Mouse (Mus musculus): ENCODE measurements around the gene Olfr1410. TPM values are rescaled to one million over a fixed set of nuclear protein-coding genes. Genes with fewer than 3 reads are reported as not detected.

Gene Olfr1410
- polyA plus RNA-seq, 1 experiment from 2014 or later, result not detected

DNA sequence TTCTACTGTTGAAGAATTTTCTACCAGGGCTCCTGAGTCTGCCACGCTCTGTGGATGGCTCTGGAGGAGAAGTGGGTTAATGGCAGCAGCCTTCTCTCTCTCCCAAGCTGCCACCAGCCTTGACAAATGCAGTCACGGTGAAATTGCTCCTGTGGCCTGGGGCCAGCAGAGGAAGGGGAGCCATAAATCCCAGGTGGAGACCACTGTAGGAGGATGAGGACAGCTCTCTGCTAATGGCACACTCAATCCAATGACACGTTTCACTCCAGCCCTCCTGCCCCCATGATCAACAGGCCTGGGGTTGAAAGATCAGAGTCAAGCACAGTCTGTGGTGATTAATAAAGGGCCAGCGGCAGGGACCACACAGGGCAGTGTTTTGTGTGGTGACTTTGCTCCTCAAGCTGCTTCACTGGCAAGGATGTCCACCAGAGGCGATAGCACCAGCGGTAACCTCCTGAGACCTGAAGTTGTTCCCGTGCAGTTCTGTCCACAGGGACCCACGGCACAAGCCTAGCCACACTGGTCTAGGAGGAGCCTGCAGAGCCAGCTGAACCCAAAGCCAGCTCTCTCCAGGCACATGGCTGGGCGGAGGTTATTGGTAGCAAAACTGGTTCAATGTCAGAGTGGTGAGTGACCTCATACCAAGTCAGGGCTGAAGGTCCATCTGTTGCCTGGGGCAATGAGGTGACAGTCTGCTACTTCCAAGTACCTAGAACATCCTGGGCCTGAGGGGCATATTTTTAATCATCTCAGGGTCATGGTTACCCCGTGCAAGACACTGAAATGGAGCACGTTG lies 51.6 kb downstream of the Olfr1410 start:
- Histone ChIP-seq H3K4me3 (no peak overlapping the region), H3K36me3 (no peaks in the 10 kb centered on the region), H3K4me2 (no peak overlapping the region), H3K27ac (replicated peaks) (no peak overlapping the region), H3K4me1 (replicated peaks) (no peaks in the 10 kb centered on the region), H3K9ac (no peak overlapping the region), H3K9me3 (no peaks in the 10 kb centered on the region), H3K27me3 (no peaks in the 10 kb centered on the region; the same call in 1 of the 2 replicates)
- WGBS, result 74% methylated on average over 11 of the region's 11 CpGs
- ATAC-seq (ENCODE audit: low FRiP score, low read depth), result no peak

GRCm38 (mm10) chr1:92659392-92659791 lies 53.8 kb downstream of the Olfr1410 start:
- Histone ChIP-seq H3K27me3 (no peaks in the 10 kb centered on the region; the same call in 1 of the 2 replicates), H3K4me3 (no peak overlapping the region), H3K4me2 (no peak overlapping the region), H3K4me1 (replicated peaks) (no peaks in the 10 kb centered on the region), H3K27ac (replicated peaks) (no peak overlapping the region), H3K9me3 (no peaks in the 10 kb centered on the region), H3K36me3 (no peaks in the 10 kb centered on the region), H3K9ac (no peak overlapping the region)
- 77% methylated on average over 5 of the region's 5 CpGs for WGBS
- ATAC-seq (ENCODE audit: low FRiP score, low read depth), result no peak

Other genes with a start within 250 kb of the Olfr1410 start
- gene Ndufa10, start 131.9 kb upstream of the Olfr1410 start, polyA plus RNA-seq (2015; fragmentation: Nextera tagmentation; extraction: Ambion mirVana), result 314 and 315 TPM in 2 replicates
- gene Olfr1416, start 120.7 kb upstream of the Olfr1410 start, polyA plus RNA-seq (2015; fragmentation: Nextera tagmentation; extraction: Ambion mirVana), result not detected in 2 replicates
- not detected in 2 replicates for gene Olfr1415, start 109.7 kb upstream of the Olfr1410 start, polyA plus RNA-seq (2015; fragmentation: Nextera tagmentation; extraction: Ambion mirVana)
- not detected in 2 replicates for gene Olfr1414, start 87.1 kb upstream of the Olfr1410 start, polyA plus RNA-seq (2015; fragmentation: Nextera tagmentation; extraction: Ambion mirVana)
- gene Olfr1413, start 34.5 kb upstream of the Olfr1410 start, polyA plus RNA-seq (2015; fragmentation: Nextera tagmentation; extraction: Ambion mirVana), result not detected in 2 replicates
- gene Olfr1412, start 20.0 kb upstream of the Olfr1410 start, polyA plus RNA-seq (2015; fragmentation: Nextera tagmentation; extraction: Ambion mirVana), result not detected in 2 replicates
- not detected in 2 replicates for gene Olfr1411, start 11.4 kb upstream of the Olfr1410 start, polyA plus RNA-seq (2015; fragmentation: Nextera tagmentation; extraction: Ambion mirVana)
- not detected in 2 replicates for gene Olfr12, start 12.0 kb downstream of the Olfr1410 start, polyA plus RNA-seq (2015; fragmentation: Nextera tagmentation; extraction: Ambion mirVana)
- gene Cops9, start 36.2 kb downstream of the Olfr1410 start, polyA plus RNA-seq (2015; fragmentation: Nextera tagmentation; extraction: Ambion mirVana), result 577 and 633 TPM in 2 replicates
- gene Otos, start 43.1 kb downstream of the Olfr1410 start, polyA plus RNA-seq (2015; fragmentation: Nextera tagmentation; extraction: Ambion mirVana), result 0.26 and 0.54 TPM in 2 replicates
- gene Gpc1, start 225.9 kb downstream of the Olfr1410 start, polyA plus RNA-seq (2015; fragmentation: Nextera tagmentation; extraction: Ambion mirVana), result 64.5 and 71.2 TPM in 2 replicates

All from hindbrain, embryonic 15.5 days (tissue).